In the genomic region with DNA sequence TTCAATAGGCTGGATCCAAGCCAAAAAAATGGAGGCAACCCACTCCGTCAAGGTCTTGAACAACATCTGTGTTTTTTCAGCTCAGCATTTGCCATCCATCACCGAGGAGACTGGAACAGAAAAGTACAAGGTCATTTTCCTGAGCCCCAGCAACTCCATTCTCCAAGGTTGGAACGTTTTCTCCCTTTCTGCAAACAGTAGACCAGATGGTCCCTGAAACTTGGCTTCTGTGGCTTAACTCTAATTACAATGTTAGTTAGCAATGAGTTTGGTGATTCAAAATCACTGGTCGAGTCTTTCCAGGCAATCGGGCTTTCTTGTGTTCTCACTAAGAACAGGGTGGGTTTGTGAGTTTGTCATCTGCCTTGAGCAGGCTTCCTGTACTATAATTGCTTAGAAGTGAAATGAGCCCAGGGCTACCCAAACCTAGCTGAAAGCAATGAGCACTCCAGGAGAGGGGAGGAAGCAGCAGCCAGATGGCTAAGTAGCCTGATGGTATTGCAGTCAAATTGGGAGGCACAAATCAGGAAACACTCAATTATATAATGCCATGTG, we compare ENCODE assay signal across 11 mouse cellular contexts.
A peak's percentile ranks its signal among the peaks of the same experiment; 100 is the strongest.
DNase-seq lines count a peak whose midpoint lies in the region; ATAC-seq and TF ChIP-seq lines count a peak whose summit lies in the region.
"Had no signal": no experiment of that assay in that cellular context is flagged by ENCODE, and none has a peak within 500 bp of the region (broad histone marks: within the 10 kb centered on the region; RNA-seq: fewer than 3 reads in every experiment).

No protein-coding gene starts in this region.

- H3K27me3 ChIP-seq in lung, embryonic 14.5 days (ENCODE audit: insufficient read depth, low read length), result no peaks in the 10 kb centered on the region
- H3K27me3 ChIP-seq: liver, embryonic 12.5 days; midbrain, embryonic 13.5 days had no signal

- peaks cover 7% of the 10 kb centered on the region; the same call in 1 of the 2 replicates for H3K4me1 ChIP-seq in lung, embryonic 14.5 days (ENCODE audit: insufficient read depth)
- H3K4me1 ChIP-seq: liver, embryonic 12.5 days; midbrain, embryonic 13.5 days had no signal

- H3K4me3 ChIP-seq in lung, embryonic 14.5 days (ENCODE audit: low read depth, low read length), result no peak overlapping the region
- H3K4me3 ChIP-seq: liver, embryonic 12.5 days; midbrain, embryonic 13.5 days had no signal

- no peak for TF ChIP-seq CTCF in lung, embryonic 14.5 days (IDR thresholded peaks at IDR 0.05; ENCODE audit: low read depth)

- DNase-seq in frontal cortex, postnatal 10 days (ENCODE audit: low spot score in 2 of 2), result no peak
- DNase-seq in lung, embryonic 14.5 days, result peak; percentile 71
- DNase-seq in lung, postnatal 14 days, result no peak
- peak; percentile 49 for DNase-seq in brain, embryonic 18.5 days (ENCODE audit: low read depth, low spot score)
- peak; percentile 21 to 44 for DNase-seq in layer of hippocampus, adult 8-10 months (ENCODE audit: low spot score in 2 of 2)
- no peak for DNase-seq in spleen, postnatal 36 days (ENCODE audit: low spot score in 2 of 2)
- DNase-seq: kidney, adult 2 months had no signal

- peak; percentile 70 for ATAC-seq in frontal cortex, adult (ENCODE audit: low TSS enrichment)
- ATAC-seq in lung, embryonic 14.5 days (ENCODE audit: insufficient read depth), result no peak
- ATAC-seq in granulocyte monocyte progenitor cell, adult 5-6 weeks (replicated peaks; ENCODE audit: poor library complexity, severe bottlenecking), result no peak
- ATAC-seq: liver, embryonic 12.5 days; midbrain, embryonic 13.5 days had no signal

- no peak overlapping the region for H3K9ac ChIP-seq in lung, embryonic 14.5 days
- H3K9ac ChIP-seq: liver, embryonic 12.5 days; midbrain, embryonic 13.5 days had no signal

- H3K27ac ChIP-seq in lung, embryonic 14.5 days (ENCODE audit: low read depth), result peak overlapping the region; percentile 16; the same call in 1 of the 2 replicates
- H3K27ac ChIP-seq: liver, embryonic 12.5 days; midbrain, embryonic 13.5 days had no signal

- H3K36me3 ChIP-seq in lung, embryonic 14.5 days (ENCODE audit: insufficient read depth), result no peaks in the 10 kb centered on the region
- H3K36me3 ChIP-seq: liver, embryonic 12.5 days; midbrain, embryonic 13.5 days had no signal

- no peaks in the 10 kb centered on the region for H3K9me3 ChIP-seq in lung, embryonic 14.5 days (ENCODE audit: low read depth, low read length)
- H3K9me3 ChIP-seq: liver, embryonic 12.5 days; midbrain, embryonic 13.5 days had no signal

- WGBS in lung, embryonic 14.5 days, result 44% methylated on average over 5 of the region's 5 CpGs

- no peak overlapping the region for H3K4me2 ChIP-seq in lung, embryonic 14.5 days
- H3K4me2 ChIP-seq: liver, embryonic 12.5 days; midbrain, embryonic 13.5 days had no signal

Comparison
In these comparisons a context has a peak if more than half of its experiments do, and no peak if none do; other contexts are left out.
1. DNase-seq: peak in lung, embryonic 14.5 days (single experiment), brain, embryonic 18.5 days (single experiment) and layer of hippocampus, adult 8-10 months (2 of 2); none in frontal cortex, postnatal 10 days (0 of 2), lung, postnatal 14 days (single experiment) and spleen, postnatal 36 days (0 of 2).